Comparison of ENCODE assay signal across 9 mouse cellular contexts in the genomic region with DNA sequence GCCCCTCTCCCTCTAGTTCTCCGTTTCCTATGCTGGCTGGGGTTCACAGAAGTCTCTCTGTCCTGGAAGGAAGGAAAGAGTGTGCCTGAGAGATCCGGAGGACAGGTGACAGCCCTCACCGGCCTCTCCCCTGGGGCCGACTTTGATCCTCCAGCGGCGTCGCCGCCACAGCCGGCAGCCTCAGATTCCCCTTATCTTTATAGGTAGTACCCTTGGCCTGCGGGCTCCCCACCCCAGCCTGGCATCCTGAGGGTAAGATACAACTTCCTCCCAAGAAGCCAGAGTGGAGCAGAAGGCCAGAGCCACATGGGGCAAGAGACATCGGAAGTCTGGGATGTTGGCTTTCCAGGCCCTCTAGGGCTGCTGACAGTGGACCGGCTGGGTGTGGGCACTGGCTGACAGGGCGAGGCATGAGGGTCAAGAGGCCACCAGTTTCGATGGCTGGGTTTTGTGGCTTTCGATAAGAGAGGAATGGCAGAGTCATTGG. TPM values are rescaled to one million over a fixed set of nuclear protein-coding genes. Genes with fewer than 3 reads are reported as not detected.
DNase-seq lines count a peak whose midpoint lies in the region; ATAC-seq lines count a peak whose summit lies in the region.
"Had no signal": no experiment of that assay in that cellular context is flagged by ENCODE, and none has a peak within 500 bp of the region (broad histone marks: within the 10 kb centered on the region; RNA-seq: fewer than 3 reads in every experiment).

No protein-coding gene starts in this region.

- peak overlapping the region; percentile 60 for H3K4me2 ChIP-seq in heart, embryonic 12.5 days
- H3K4me2 ChIP-seq in liver, embryonic 15.5 days: peak overlapping the region; percentile 41

- no peak for DNase-seq in heart, adult 9 months (ENCODE audit: low spot score in 2 of 2)
- peak; percentile 74 for DNase-seq in 3134 (ENCODE audit: extremely low read depth, insufficient read length, low spot score)
- no peak for DNase-seq in spleen, postnatal 36 days (ENCODE audit: low spot score in 2 of 2)
- no peak for DNase-seq in left cerebral cortex, postnatal 25 days (ENCODE audit: low spot score in 2 of 2)
- no peak for DNase-seq in urinary bladder, adult 2 months (ENCODE audit: low spot score)
- DNase-seq: thymus, postnatal 25 days had no signal

- H3K4me3 ChIP-seq in heart, embryonic 12.5 days: peak overlapping the region; percentile 10; the same call in 1 of the 2 replicates
- H3K4me3 ChIP-seq in liver, embryonic 15.5 days (replicated peaks): no peak overlapping the region; the same call in 1 of the 2 replicates

- H3K4me1 ChIP-seq in heart, embryonic 12.5 days (replicated peaks): peaks cover 50% of the 10 kb centered on the region
- peaks cover 26% of the 10 kb centered on the region for H3K4me1 ChIP-seq in liver, embryonic 15.5 days (replicated peaks)

- H3K9me3 ChIP-seq in heart, embryonic 12.5 days (replicated peaks): no peaks in the 10 kb centered on the region
- no peaks in the 10 kb centered on the region for H3K9me3 ChIP-seq in liver, embryonic 15.5 days (replicated peaks)

- H3K27me3 ChIP-seq in heart, embryonic 12.5 days (replicated peaks): peaks cover 39% of the 10 kb centered on the region
- peaks cover 77% of the 10 kb centered on the region for H3K27me3 ChIP-seq in liver, embryonic 15.5 days

- H3K27ac ChIP-seq in heart, embryonic 12.5 days (ENCODE audit: poor library complexity, severe bottlenecking): no peak overlapping the region
- no peak overlapping the region for H3K27ac ChIP-seq in liver, embryonic 15.5 days (replicated peaks)

- 0 out of 2 replicates have a peak, but pooled peaks have one; percentile 13 for ATAC-seq in heart, embryonic 12.5 days (ENCODE audit: insufficient number of reproducible peaks, low FRiP score)
- ATAC-seq in hematopoietic stem cell, adult 5-6 weeks (replicated peaks in 1 of 2; ENCODE audit: insufficient read depth in 1 of 2, low FRiP score in 2 of 2, low TSS enrichment in 1 of 2, low read depth in 1 of 2, poor library complexity in 2 of 2, severe bottlenecking in 2 of 2): peak; percentile 24 to 46; a peak in 2 of 4 replicates
- no peak; the same call in 1 of the 2 replicates for ATAC-seq in liver, embryonic 15.5 days (ENCODE audit: insufficient read depth)

- H3K9ac ChIP-seq in heart, embryonic 12.5 days: peak overlapping the region; percentile 60
- H3K9ac ChIP-seq in liver, embryonic 15.5 days: no peak overlapping the region

- H3K36me3 ChIP-seq in heart, embryonic 12.5 days: no peaks in the 10 kb centered on the region
- no peaks in the 10 kb centered on the region for H3K36me3 ChIP-seq in liver, embryonic 15.5 days (replicated peaks)

- 5% methylated on average over 15 of the region's 15 CpGs for WGBS in heart, embryonic 12.5 days
- WGBS in liver, embryonic 15.5 days (ENCODE audit: insufficient replicate concordance): 3% methylated on average over 15 of the region's 15 CpGs

- intact Hi-C loops in left cerebral cortex, postnatal 25 days (cut with DNase I): no loop called here

RNA-seq across cellular contexts. Expression of gene Epha2, which starts 13.5 kb away (rescaled TPM):
- 5.3 and 6.1 TPM in 2 replicates for polyA plus RNA-seq in heart, embryonic 12.5 days (2016; fragmentation: Nextera tagmentation; extraction: Ambion mirVana)
- 1.0 TPM in 1 of 2 replicates, not detected in the other for total RNA-seq in hematopoietic stem cell, adult 5-6 weeks (2017)
- polyA plus RNA-seq in liver, embryonic 15.5 days (2015; fragmentation: Nextera tagmentation; extraction: Ambion mirVana): 0.75 and 0.79 TPM in 2 replicates
- 1 to 10 TPM in 1 of 2 experiments, under 1 TPM in 1; 0.82 to 1.2 TPM for total RNA-seq in left cerebral cortex, postnatal 25 days (2021)
- polyA plus RNA-seq in urinary bladder, adult 2 months (2012; rRNA removed): 20.2 and 25.6 TPM in 2 replicates

RNA-seq across cellular contexts. Expression of gene Arhgef19, which starts 48.3 kb away (rescaled TPM):
- polyA plus RNA-seq in heart, embryonic 12.5 days (2016; fragmentation: Nextera tagmentation; extraction: Ambion mirVana): 2.6 and 3.1 TPM in 2 replicates
- not detected in 2 replicates for total RNA-seq in hematopoietic stem cell, adult 5-6 weeks (2017)
- 1.5 TPM in 2 replicates for polyA plus RNA-seq in liver, embryonic 15.5 days (2015; fragmentation: Nextera tagmentation; extraction: Ambion mirVana)
- 10 to 100 TPM; 15.1 to 16.3 TPM for total RNA-seq in left cerebral cortex, postnatal 25 days (2021)
- 8.3 and 13.5 TPM in 2 replicates for polyA plus RNA-seq in urinary bladder, adult 2 months (2012; rRNA removed)
